Mouse (Mus musculus) bone marrow macrophage, adult 2 months (primary cell): ENCODE data around the gene Galnt6. TPM values are rescaled to one million over a fixed set of nuclear protein-coding genes. Genes with fewer than 3 reads are reported as not detected.

Experiments used
- H3K27ac ChIP-seq: 2 replicates; pipeline ENCODE4 v1.5.1; 2012; ENCODE audit warnings: low read depth, low read length; ENCODE audit not compliant: insufficient read depth
- H3K4me1 ChIP-seq: 2 replicates; pipeline ENCODE4 v1.6.1; 2012; ENCODE audit warnings: low read length; ENCODE audit not compliant: control insufficient read depth, insufficient read depth
- H3K4me3 ChIP-seq: 2 replicates; pipeline ENCODE4 v1.5.1; 2012; ENCODE audit warnings: mild to moderate bottlenecking, low read length, moderate library complexity; ENCODE audit not compliant: insufficient read depth
- CTCF ChIP-seq: IDR thresholded peaks from 2 replicates; pipeline ENCODE4 v1.5.1; 2012; ENCODE audit warnings: low read depth, mild to moderate bottlenecking, low read length, moderate library complexity
- POLR2A ChIP-seq: IDR thresholded peaks from 2 replicates; pipeline ENCODE4 v1.6.1; 2012; ENCODE audit warnings: mild to moderate bottlenecking, low read depth, low read length, borderline replicate concordance
- polyA plus RNA-seq: library from polyadenylated mRNA; stranded (reverse); fragments of >200 nt; gene quantifications from 2 replicates; pipeline ENCODE4 v1.2.4, GENCODE M21; 2012; ENCODE audit not compliant: missing spikeins, insufficient read depth, insufficient read length

Galnt6 gene
- polyA plus RNA-seq, 1 experiment: 14.9 TPM

DNA sequence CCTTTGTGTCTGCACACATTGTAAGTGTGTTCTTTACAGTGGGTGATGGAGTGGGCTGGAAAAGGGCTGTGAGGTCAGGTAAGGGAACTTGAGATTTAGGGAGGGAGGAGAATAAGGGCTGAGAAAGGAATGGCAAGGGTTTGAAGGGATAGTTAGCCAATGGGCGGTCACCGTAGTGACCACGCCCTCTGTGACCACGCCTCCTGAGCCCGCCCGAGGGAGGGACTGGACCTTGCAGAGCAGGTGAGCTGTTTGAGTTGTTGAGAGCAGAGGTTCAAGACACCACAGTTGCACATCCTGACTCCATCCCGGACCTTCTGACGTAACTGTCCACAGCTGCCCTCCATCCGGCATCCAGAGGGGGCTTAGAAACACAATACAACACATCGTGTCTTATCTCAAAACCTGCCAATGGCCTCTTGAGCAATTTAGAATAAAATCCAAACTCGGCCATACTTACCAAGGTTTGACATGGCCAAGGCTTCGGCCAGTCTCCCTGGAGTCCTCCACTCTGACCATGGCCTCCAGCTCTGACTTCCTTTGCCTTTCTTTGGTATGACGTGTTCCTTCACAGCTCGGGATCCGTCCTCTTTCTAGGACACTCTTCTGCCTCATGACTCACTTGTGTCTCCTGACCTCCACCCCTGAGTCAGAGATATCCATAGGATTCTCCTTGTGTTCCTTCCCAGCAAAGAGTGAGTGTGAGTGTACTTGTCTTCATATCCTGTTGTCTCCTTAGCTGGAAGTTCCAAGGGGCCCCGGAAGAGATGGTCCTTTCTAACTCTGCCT lies 35.2 kb upstream of the Galnt6 start:
- H3K4me1 ChIP-seq: peaks cover 6% of the 10 kb centered on the region; the same call in 1 of the 2 replicates
- H3K27ac ChIP-seq: no peak overlapping the region
- no peak overlapping the region for H3K4me3 ChIP-seq
- TF ChIP-seq POLR2A (no peak), CTCF (no peak)

DNA sequence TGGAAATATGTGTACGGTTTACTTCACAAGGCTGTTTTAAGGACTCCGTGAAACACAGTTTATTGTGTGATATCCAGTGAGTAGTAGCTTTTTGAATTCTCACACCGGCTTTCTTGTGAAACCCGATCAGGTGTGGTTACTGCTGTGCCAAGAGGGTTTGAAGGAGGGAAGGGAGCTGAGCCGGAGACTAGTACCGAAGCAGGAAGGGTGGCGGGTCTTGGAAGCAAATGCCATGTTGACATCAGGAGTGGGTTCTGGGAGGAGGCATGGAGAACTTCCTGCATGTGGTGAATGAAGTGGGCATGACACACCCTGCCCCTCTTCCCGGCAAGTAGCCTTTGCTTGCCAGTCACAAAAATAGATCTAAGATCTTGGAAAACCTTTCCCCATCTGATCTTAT lies 33.5 kb upstream of the Galnt6 start:
- TF ChIP-seq POLR2A (no peak), CTCF (no peak)
- no peak overlapping the region for H3K27ac ChIP-seq
- no peak overlapping the region for H3K4me3 ChIP-seq
- H3K4me1 ChIP-seq: peaks cover 6% of the 10 kb centered on the region; the same call in 1 of the 2 replicates

DNA sequence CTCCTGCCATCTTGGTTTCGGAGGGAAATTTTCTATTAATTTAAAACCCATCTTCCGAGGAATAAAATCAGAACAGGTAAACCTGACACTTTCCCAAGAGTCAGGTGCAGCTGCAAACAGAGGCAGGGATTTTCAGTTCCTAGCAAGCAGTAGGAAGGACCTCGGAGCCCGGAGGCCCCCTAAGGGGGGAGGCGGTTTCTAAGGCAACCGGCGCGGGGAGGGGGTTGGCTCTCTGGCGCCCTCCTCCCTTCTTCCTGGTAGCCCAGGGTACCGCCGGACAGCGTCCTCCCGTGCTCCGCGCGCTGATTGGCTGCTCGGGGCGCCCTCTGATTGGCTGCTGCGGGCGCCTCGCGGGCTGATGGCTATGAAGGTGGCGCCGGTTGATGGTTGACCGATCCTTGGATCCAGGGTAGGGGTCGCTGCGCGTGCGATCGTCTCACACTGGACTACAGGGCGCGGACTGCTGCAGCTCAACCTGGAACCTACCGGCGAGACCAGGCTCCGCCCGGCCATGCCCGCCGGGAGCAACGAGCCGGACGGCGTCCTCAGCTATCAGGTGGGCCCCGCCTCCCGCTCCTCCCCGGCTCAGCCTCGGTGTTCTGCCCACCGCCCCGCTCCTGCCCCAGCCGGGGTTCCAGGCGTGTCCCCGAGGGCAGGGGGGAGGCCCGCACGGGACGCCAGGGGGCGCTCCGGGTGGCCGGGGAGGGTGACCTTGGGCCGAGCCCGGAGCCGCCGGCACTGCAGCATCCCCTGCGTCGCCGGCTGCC lies 32.4 kb upstream of the Galnt6 start, which contains the start of gene Slc4a8:
TSS of gene Slc4a8 (plus strand) at position 329 of the 767 bp plus-strand sequence.
- TF ChIP-seq CTCF (0 out of 2 replicates have a peak, but pooled peaks have one; percentile 10), POLR2A (no peak)
- Histone ChIP-seq H3K27ac (no peak within 1 kb of the TSS), H3K4me3 (peak within 1 kb of the TSS; percentile 57), H3K4me1 (peaks cover 6% of the 10 kb centered on the region; the same call in 1 of the 2 replicates)

DNA sequence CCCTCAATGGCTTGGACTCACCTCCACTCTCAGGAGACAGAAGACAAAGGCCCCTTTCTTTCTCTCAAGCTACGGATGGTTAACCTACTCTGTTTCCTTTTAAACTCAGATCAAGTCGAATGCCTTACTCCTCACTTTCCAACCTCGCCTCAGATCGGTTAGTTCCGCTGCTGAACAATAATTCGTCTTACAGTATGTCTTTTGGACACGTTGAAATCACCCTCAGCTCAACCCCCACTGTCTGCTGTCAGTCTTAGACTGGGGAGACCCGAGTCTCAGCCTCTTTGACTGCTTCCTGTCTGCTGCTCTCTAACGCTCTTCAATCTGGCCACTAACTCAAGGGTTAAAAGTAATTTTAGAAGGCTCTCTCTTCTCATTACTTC lies 31.9 kb upstream of the Galnt6 start:
- Histone ChIP-seq H3K4me1 (peaks cover 6% of the 10 kb centered on the region; the same call in 1 of the 2 replicates), H3K27ac (no peak overlapping the region), H3K4me3 (peak overlapping the region; percentile 57; the same call in 1 of the 2 replicates)
- no peak for TF ChIP-seq CTCF
- TF ChIP-seq POLR2A: no peak

DNA sequence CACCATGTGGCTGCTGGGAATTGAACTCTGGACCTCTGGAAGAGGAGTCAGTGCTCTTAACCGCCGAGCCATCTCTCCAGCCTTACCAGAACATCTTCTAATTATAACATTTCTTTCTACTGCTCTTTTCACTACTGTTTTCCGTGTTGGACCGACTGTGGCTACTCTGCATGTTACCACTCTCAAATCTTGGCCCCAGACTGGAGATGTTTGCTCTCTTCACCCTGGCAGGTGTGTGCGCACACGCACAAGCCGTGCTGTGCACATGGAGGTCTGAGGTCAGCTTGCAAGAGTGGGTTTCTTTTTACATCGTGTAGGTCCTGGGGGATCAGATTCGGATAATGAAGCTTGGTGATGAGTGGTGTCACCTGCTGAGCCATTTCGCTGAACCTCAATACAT lies 30.1 kb upstream of the Galnt6 start:
- TF ChIP-seq POLR2A: no peak
- no peak for TF ChIP-seq CTCF
- no peak overlapping the region for H3K4me3 ChIP-seq
- peaks cover 10% of the 10 kb centered on the region for H3K4me1 ChIP-seq
- H3K27ac ChIP-seq: no peak overlapping the region

DNA sequence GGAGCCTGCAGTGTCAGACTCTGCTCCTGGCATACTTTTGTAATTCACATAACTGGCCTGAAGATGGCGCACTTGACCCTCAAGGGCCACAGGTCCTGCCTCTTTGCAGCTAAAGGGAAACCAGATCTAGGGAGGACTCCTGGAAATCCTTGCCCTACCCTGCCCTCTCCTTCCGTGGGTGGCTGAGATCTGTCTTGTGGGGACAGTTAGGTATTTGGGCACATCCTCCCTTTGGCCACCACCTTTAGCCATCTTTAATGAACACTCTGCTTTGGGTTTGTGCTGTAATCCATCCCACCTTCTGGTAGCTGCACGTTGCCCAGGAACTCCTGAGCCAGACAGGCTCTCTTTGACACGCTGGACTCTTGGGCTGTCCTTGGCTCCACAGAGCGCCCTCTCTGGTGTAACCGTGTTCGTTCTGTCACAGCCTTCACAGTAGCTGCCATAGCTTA lies 28.4 kb upstream of the Galnt6 start:
- H3K27ac ChIP-seq: no peak overlapping the region
- peaks cover 19% of the 10 kb centered on the region for H3K4me1 ChIP-seq
- TF ChIP-seq POLR2A: no peak
- peak; percentile 62 for TF ChIP-seq CTCF
- H3K4me3 ChIP-seq: peak overlapping the region; percentile 31

DNA sequence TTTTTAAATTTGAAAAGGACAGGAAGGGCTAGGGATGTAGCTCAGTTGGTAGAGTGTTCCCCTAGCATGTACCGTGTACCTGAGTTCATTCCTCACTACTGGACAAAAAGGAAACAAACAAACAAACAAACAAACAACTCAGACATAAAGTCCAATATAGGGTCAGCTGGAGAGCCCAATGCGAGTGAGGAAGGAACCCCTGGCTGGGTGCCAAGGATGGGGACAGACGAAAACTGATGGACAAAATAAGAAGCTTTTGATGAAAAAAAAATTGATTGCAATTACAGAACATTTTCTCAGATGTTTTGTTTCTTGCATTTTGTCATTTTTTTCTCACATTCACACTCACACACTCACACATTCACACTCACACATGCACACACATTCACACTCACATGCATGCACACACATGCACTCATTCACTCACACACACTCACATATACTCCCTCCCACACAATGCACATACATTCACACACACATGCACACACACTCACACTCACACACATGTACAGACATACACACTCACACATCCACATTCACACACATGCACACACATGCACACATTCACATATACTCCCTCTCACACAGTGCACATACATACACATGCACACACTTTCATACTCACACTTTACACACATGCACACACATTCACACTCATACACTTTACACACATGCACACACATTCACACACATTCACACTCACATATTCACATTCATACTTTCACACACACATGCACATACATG lies 26.9 kb upstream of the Galnt6 start:
- H3K27ac ChIP-seq: no peak overlapping the region

DNA sequence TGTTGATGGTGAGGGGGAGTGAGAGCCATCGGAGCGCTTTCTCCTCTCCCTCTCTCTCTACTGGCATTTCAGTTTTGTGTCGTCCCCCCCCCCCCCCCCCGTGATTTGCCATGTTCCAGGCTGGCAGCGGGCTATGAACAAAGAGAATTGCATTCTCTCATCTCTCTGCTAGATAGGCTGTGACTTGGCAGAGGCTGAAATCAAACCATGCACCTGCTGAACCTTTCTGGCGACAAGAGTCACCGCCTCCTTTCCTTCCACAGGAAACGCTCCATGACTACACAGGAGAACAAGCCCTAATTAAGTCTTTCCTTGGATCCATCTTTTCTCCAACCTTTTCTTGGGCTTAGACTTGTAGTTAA lies 26.3 kb upstream of the Galnt6 start:
- TF ChIP-seq CTCF: no peak
- TF ChIP-seq POLR2A: no peak
- Histone ChIP-seq H3K27ac (no peak overlapping the region), H3K4me3 (no peak overlapping the region), H3K4me1 (peaks cover 14% of the 10 kb centered on the region)

More for the DNA sequence above, 26.9 kb upstream of the Galnt6 start:
- no peak overlapping the region for H3K4me3 ChIP-seq
- no peak for TF ChIP-seq POLR2A
- no peak for TF ChIP-seq CTCF
- H3K4me1 ChIP-seq: peaks cover 15% of the 10 kb centered on the region

DNA sequence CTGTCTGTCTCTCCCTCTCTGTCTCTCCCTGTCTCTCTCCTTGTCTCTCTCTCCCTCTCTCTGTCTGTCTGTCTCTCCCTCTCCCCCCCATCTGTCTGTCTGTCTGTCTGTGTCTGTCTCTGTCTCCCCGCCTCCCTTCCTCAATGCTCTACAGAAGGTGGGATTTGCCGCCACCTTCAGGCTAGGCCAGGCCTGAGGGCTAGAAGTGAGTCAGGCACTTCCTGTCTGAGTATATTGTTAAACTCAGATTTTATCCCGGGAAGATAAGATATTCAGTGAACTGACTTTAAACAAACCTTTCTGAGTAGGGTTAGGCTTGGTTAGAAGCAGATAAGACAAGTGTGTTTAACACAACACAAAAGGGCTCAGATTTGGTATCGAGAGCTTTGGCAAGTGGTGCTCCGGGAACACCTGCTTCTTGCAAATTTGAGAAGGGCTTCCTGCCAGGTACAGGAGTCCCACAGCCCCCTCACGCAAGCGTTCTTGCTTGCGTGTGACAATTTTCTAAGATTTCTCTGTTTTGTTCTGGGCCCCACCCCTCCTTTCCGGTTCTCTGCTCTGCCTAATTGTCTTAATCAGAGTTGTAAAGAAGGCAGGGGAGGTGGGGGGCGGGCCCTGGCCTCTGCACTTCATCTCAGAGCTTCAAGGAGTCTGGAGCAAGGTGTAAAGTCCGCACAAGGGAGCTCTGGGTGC lies 25.8 kb upstream of the Galnt6 start:
- Histone ChIP-seq H3K27ac (no peak overlapping the region), H3K4me3 (no peak overlapping the region; the same call in 1 of the 2 replicates), H3K4me1 (peaks cover 19% of the 10 kb centered on the region)
- TF ChIP-seq CTCF (0 out of 2 replicates have a peak, but pooled peaks have one; percentile 27), POLR2A (no peak)
